Mouse (Mus musculus): ENCODE measurements around the gene Nrbp1.

DNA sequence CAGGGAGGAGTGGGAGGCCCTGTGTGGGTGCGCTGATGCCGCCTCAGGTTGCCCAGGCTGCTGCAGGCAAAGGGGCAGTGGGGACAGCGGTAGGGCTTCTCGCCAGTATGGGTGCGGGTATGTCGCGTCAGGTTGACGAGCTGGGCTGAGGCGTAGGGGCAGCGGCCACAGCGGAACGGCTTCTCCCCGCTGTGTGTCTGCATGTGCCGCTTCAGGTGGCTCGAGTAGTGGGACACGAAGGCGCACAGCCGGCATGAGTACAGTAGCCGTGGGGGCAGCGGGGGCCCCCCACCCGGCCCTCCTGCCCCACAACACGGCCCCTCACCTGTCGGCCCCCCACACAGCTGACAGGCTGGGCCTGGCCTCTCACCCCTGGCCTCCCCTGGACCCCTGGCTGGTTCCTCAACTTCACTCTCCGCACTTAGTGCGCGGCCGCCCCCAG lies 40.3 kb upstream of the Nrbp1 start:
- TF ChIP-seq CTCF (conservative IDR thresholded peaks at IDR 0.05; ENCODE audit: insufficient read depth, insufficient read length, low read depth, low read length) (no peak), POLR2A (IDR thresholded peaks at IDR 0.05; ENCODE audit: low read depth, low read length) (no peak)

All from kidney, adult 2 months (tissue).